Mouse (Mus musculus): ENCODE data around the gene Ccdc113.
"Not testable (repeated sequence)": the region's sequence is repeated elsewhere in the genome, so short reads cannot be mapped to it uniquely, and the experiment has no call there.

Gene Ccdc113

DNA sequence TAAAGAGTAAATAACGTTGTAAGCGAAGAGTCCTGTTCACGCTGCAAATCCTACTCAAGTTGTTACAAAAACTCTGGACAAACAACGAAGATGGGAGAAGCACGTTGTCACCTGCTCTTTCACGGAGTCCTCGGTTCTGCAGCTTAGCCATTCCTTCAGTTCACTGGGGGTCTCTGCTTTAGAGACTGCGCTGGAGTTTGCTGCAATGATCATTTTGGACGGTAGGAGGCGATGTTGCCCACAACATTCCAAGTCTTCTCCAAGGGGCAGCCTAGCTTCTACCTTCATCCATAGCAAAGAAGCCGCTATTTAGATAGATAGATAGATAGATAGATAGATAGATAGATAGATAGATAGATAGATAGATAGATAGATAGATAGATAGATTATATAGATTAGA, 66.0 kb downstream of the Ccdc113 start:
- no peak for DNase-seq (ENCODE audit: extremely low read depth, insufficient read length, low spot score)

DNA sequence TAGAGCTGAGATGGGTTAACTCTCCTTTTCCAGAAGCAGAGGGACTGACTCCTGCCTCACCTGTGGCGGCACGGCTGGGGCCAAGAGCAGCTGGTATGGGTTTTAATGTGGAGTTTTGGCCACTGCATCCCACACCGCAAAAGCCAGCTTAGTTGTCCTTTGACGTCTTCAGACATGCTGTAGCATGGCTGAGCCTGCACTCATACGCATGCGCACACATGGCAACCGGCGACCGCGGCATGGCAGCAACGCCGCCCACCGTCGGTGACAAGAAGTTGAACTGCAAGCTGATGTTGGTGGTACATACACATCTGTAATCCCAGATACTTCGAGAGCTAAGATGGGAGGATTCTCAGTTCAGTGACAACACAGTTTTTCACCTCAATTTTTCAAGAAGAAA, 67.4 kb downstream of the Ccdc113 start:
- no peak for DNase-seq (ENCODE audit: extremely low read depth, insufficient read length, low spot score)

DNA sequence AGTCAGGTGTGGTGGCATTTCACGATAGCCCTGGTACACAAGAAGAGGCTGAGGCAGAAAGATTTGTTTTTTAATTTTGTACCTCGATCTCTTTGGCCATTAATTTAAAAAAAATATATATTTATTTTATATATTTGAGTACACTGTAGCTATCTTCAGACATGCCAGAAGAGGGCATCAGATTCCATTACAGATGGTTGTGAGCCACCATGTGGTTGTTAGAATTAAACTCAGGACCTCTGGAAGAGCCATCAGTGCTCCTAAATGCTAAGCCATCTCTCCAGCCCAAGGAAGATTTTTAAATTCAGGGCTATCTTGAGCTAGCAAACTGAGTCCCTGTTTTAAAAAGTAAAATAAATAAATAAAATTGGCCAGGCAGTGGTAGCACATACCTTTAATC, 68.3 kb downstream of the Ccdc113 start:
- no peak for DNase-seq (ENCODE audit: extremely low read depth, insufficient read length, low spot score)

DNA sequence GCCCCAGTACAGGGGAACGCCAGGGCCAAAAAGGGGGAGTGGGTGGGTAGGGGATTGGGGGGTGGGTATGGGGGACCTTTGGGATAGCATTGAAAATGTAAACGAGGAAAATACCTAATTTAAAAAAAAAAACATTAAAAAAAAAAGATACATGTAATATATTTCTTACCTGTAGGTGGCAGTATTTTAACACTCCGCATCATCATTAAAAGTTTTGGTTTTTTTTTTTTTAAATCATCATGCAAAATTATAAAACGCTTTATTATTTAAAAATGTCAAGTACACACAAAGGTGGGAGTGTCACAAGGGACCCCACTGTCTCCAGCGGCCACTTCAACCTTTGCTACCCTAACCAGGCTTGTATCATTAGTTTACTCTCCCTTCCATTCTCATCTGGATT, 72.6 kb downstream of the Ccdc113 start:
- DNase-seq (ENCODE audit: extremely low read depth, insufficient read length, low spot score): not testable (repeated sequence)

DNA sequence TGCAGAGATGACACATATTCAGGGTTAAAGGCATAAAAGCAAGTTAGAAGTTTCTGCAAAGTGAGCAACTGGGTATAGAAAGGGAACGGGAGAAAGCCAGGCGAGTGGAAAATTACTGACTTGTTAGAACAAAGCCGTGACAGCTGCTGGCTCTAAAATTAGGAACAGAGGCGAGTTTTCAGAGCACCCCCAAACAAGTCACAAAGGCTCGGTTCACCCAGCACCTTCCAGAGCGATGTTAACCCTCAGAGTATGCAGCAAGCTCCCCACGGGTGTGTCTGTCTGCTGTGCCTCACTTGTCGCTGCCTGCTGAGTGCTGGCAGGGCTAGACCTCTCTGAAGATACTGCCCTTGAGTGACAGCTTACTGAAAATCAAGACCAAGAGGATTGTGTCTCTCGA, 73.3 kb downstream of the Ccdc113 start:
- DNase-seq (ENCODE audit: extremely low read depth, insufficient read length, low spot score): no peak
